Mouse (Mus musculus) E14TG2a.4 (cell line): Measurements from ENCODE around the gene Slc22a3.

ENCODE experiments used
- CTCF ChIP-seq: conservative IDR thresholded peaks from 2 replicates; pipeline ENCODE4 v1.5.1; 2014; ENCODE audit warnings: low read length
- POU5F1 ChIP-seq: IDR thresholded peaks from 2 replicates; pipeline ENCODE4 v1.6.1; 2014; ENCODE audit warnings: low read length, borderline replicate concordance

GRCm38 (mm10) chr17:12387781-12388180, 119.7 kb downstream of the Slc22a3 start:
- TF ChIP-seq CTCF (no peak), POU5F1 (no peak)
